Comparison of ENCODE assay signal across 13 mouse cellular contexts in the genomic region with DNA sequence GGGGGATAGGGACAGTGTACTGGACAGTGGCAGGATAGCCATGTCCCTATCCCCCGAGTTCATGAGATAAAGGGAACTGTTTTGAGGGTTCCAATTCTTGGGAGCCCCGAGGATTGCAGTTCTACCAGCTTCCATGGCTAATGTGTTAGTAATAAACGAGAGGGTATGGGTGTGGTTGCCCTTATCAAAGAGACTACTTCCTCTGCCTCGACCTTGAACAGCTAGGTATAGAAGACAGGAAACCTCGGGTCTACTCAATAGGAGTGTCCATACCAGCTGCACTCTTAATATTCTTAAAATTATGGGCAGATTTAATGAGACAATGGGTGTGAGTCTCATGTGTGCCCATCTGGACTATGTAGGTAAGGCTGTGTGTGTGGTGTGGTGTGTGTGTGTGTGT.
"Had no signal": no experiment of that assay in that cellular context is flagged by ENCODE, and none has a peak within 500 bp of the region (broad histone marks: within the 10 kb centered on the region; RNA-seq: fewer than 3 reads in every experiment).

No protein-coding gene starts in this region.

- H3K9me3 ChIP-seq: limb, embryonic 15.5 days; liver, embryonic 13.5 days; neural tube, embryonic 13.5 days had no signal

- H3K36me3 ChIP-seq: limb, embryonic 15.5 days; liver, embryonic 13.5 days; neural tube, embryonic 13.5 days had no signal

- DNase-seq: kidney, adult 11 months; kidney, adult 9 months; kidney, postnatal 10 days; kidney, postnatal 4 days; liver, embryonic 13.5 days; liver, postnatal 0 days; lung, postnatal 36 days; midbrain, embryonic 14.5 days; right cerebral cortex, postnatal 14 days; thymus, postnatal 4 days had no signal

- ATAC-seq: liver, postnatal 0 days had no signal

- H3K27ac ChIP-seq: layer of hippocampus, adult 2 months; liver, embryonic 13.5 days; neural tube, embryonic 13.5 days had no signal

- H3K27me3 ChIP-seq: limb, embryonic 15.5 days; liver, embryonic 13.5 days; neural tube, embryonic 13.5 days had no signal

- H3K9ac ChIP-seq: limb, embryonic 15.5 days; liver, embryonic 13.5 days; liver, postnatal 0 days; neural tube, embryonic 13.5 days had no signal

- H3K4me2 ChIP-seq: limb, embryonic 15.5 days; liver, embryonic 13.5 days; neural tube, embryonic 13.5 days had no signal

- H3K4me3 ChIP-seq: layer of hippocampus, adult 2 months; limb, embryonic 15.5 days; liver, embryonic 13.5 days; neural tube, embryonic 13.5 days had no signal
